Mouse (Mus musculus) ES-E14 (cell line): Measurements from ENCODE around the gene Unc93b1. TPM values are rescaled to one million over a fixed set of nuclear protein-coding genes. Genes with fewer than 3 reads are reported as not detected.

Experiments
- DNase-seq: peaks from one replicate; pipeline ENCODE4 v3.0.0-alpha.2; 2013; ENCODE audit warnings: low read depth, low spot score
- H3K27ac ChIP-seq: 2 replicates; pipeline ENCODE4 v1.5.1; 2012; ENCODE audit warnings: low read depth, mild to moderate bottlenecking, low read length, moderate library complexity, mixed read lengths; ENCODE audit not compliant: poor library complexity, insufficient read depth, severe bottlenecking
- H3K36me3 ChIP-seq: 2 replicates; pipeline ENCODE4 v1.6.1; 2012; ENCODE audit warnings: mild to moderate bottlenecking, low read length, moderate library complexity, mixed read lengths; ENCODE audit not compliant: control insufficient read depth, poor library complexity, insufficient read depth, severe bottlenecking
- H3K4me1 ChIP-seq, 2 experiments: fragments of 150-350 bp in 1 of 2; sonication (generic) in 1 of 2; 2 replicates each; pipeline ENCODE4 v1.6.1; 2012; ENCODE audit warnings: low read length in 2 of 2, mild to moderate bottlenecking in 1 of 2, mixed read lengths in 1 of 2; ENCODE audit not compliant: control insufficient read depth in 2 of 2, insufficient read depth in 2 of 2, poor library complexity in 1 of 2
- H3K4me3 ChIP-seq, 2 experiments: fragments of 150-350 bp in 1 of 2; sonication (generic) in 1 of 2; 2 replicates each; pipeline ENCODE4 v1.5.1; 2012; ENCODE audit warnings: low read length in 2 of 2, low read depth in 1 of 2, mild to moderate bottlenecking in 1 of 2, mixed read lengths in 1 of 2; ENCODE audit not compliant: insufficient read depth in 1 of 2, poor library complexity in 1 of 2, severe bottlenecking in 1 of 2
- H3K9ac ChIP-seq: 2 replicates; pipeline ENCODE4 v1.6.1; 2012; ENCODE audit warnings: low read depth, mild to moderate bottlenecking, low read length, mixed read lengths; ENCODE audit not compliant: poor library complexity, insufficient read depth, severe bottlenecking
- H3K9me3 ChIP-seq: fragments of 150-350 bp; sonication (generic); 2 replicates; pipeline ENCODE4 v1.6.1; 2012; ENCODE audit warnings: low read depth, mild to moderate bottlenecking, low read length; ENCODE audit not compliant: control insufficient read depth, insufficient read depth
- CHD2 ChIP-seq: IDR thresholded peaks from 2 replicates; pipeline ENCODE4 v1.6.1; 2014; ENCODE audit warnings: mild to moderate bottlenecking, low read depth, low read length, inconsistent platforms
- HCFC1 ChIP-seq: IDR thresholded peaks from 2 replicates; pipeline ENCODE4 v1.6.1; 2012; ENCODE audit warnings: low read length, inconsistent platforms, borderline replicate concordance; ENCODE audit not compliant: insufficient read depth
- MAFK ChIP-seq: IDR thresholded peaks from 2 replicates; pipeline ENCODE4 v1.6.1; 2014; ENCODE audit warnings: mild to moderate bottlenecking, low read depth, low read length, inconsistent platforms; ENCODE audit not compliant: insufficient read depth
- ZC3H11A ChIP-seq: IDR thresholded peaks from 2 replicates; pipeline ENCODE4 v1.6.1; 2012; ENCODE audit warnings: low read depth, mild to moderate bottlenecking, inconsistent platforms, low read length, borderline replicate concordance
- ZNF384 ChIP-seq: IDR thresholded peaks from 2 replicates; pipeline ENCODE4 v1.6.1; 2012; ENCODE audit warnings: low read depth, low read length, inconsistent platforms
- in situ Hi-C, 2 experiments: fragments of 600-800 bp; cut with MboI; formaldehyde crosslinking; loops; one replicate each; pipeline ENCODE4 v1.15.1; 2025; ENCODE audit warnings: low sequenced_read_pairs in 2 of 2, inconsistent platforms in 1 of 2; ENCODE audit not compliant: unreplicated experiment in 2 of 2
- total RNA-seq: library from RNA; depleted of rRNA; stranded (reverse); fragments of 300-350 nt; gene quantifications from 2 replicates; pipeline ENCODE4 v1.2.3, GENCODE M21; 2012

Gene Unc93b1
- total RNA-seq, 1 experiment, result 3.9 TPM

DNA sequence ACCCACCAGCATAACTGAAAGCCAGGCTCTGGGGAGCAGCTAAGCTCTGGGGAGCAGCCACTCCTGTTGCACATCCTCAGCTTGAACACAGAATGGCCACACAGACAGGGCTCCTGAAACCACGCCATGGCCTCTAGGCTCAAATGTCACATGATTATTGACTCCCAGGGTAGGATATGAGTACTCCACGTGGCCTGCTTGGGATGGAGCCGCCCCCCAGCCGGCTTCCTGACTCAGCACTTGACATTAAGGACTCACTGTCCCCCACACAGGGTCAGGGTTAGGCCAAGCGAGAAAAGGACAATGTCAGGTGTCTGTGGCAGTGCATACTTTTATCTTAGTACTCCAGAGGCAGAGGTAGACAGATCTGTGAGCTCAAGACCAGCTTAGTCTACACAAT is 24.8 kb upstream of the Unc93b1 start:
- H3K4me1 ChIP-seq, result peaks cover 0 to 21% of the 10 kb centered on the region in 2 experiments; a peak in 2 of 4 replicates
- H3K27ac ChIP-seq, result no peak overlapping the region
- no peak for DNase-seq
- no peak overlapping the region for H3K9ac ChIP-seq
- TF ChIP-seq CHD2 (no peak), MAFK (no peak), ZC3H11A (no peak), ZNF384 (no peak), HCFC1 (no peak)
- H3K36me3 ChIP-seq, result peaks cover 18% of the 10 kb centered on the region
- no peaks in the 10 kb centered on the region for H3K9me3 ChIP-seq
- H3K4me3 ChIP-seq, result no peak overlapping the region
- in situ Hi-C loops, result no loop called here

- peak; percentile 95 for DNase-seq
- Histone ChIP-seq H3K36me3 (peaks cover 18% of the 10 kb centered on the region), H3K9me3 (no peaks in the 10 kb centered on the region), H3K4me1 (peaks cover 0 to 8% of the 10 kb centered on the region in 2 experiments; a peak in 1 of 4 replicates), H3K4me3 (peak within 1 kb of the TSS; percentile 84 to 96), H3K9ac (peak within 1 kb of the TSS; percentile 93), H3K27ac (peak within 1 kb of the TSS; percentile 90)
- in situ Hi-C loops, result no loop called here
- peak; percentile 81 for TF ChIP-seq CHD2
- TF ChIP-seq MAFK, result no peak
- peak; percentile 65; the same call in 1 of the 2 replicates for TF ChIP-seq HCFC1
- TF ChIP-seq ZC3H11A, result 0 out of 2 replicates have a peak, but pooled peaks have one; percentile 2
Observed at GRCm38 (mm10) chr19:3912337-3913204, 22.4 kb upstream of the Unc93b1 start, which contains the start of gene Ndufs8. Gene Ndufs8 (minus strand): TSS chr19:3912774.

DNA sequence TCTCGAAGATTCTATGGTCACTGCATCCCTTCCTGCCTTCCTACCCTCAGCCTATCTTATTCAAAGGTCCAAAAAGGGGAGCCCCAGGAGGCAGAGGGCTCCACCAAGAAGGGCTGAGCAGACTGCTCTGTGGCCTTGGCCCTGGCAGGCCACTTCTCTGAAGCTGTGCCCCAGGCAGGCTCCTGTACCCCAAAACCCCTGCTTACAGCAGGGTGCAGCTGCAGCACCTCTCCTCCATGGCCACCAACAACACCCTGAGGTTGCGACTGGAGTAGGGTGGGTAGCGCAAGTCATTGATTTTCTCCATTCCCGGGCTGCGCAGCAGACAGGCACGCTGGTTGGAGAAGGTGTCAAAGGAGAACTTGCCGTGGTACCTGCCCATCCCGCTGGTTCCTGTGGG is 21.3 kb upstream of the Unc93b1 start:
- peak overlapping the region; percentile 76 to 78 for H3K4me3 ChIP-seq
- H3K36me3 ChIP-seq, result peaks cover 13% of the 10 kb centered on the region
- H3K9me3 ChIP-seq, result no peaks in the 10 kb centered on the region
- H3K9ac ChIP-seq, result peak overlapping the region; percentile 82
- no peak for TF ChIP-seq ZC3H11A
- no peak for TF ChIP-seq ZNF384
- no peak for TF ChIP-seq MAFK
- peaks cover 0 to 4% of the 10 kb centered on the region in 2 experiments; a peak in 1 of 4 replicates for H3K4me1 ChIP-seq
- in situ Hi-C loops, result no loop called here
- 0 out of 2 replicates have a peak overlapping the region, but pooled peaks have one; percentile 2 for H3K27ac ChIP-seq
- DNase-seq, result no peak

DNA sequence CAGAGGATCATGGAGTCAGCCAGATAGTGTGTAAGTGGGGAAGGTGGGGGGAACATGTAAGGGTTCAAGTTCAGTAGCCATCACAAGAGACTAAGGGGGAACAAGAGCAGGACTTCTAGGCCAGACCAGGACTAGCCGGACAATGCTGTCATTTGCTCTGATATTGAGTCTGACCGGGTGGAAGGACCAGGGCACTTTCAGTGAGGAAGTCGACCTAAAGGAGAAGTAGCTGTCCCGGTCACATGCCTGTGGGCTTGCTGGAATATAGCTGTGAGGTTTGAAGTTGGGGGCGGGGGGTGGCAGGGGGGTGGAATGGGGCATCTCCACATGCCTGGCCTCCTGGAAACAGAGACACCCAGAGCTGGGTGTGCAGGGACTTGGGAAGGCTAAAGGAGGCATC is 20.5 kb upstream of the Unc93b1 start:
- peaks cover 9% of the 10 kb centered on the region; the same call in 1 of the 2 replicates for H3K36me3 ChIP-seq
- no peaks in the 10 kb centered on the region for H3K9me3 ChIP-seq
- DNase-seq, result no peak
- peaks cover 0 to 5% of the 10 kb centered on the region in 2 experiments; a peak in 1 of 4 replicates for H3K4me1 ChIP-seq
- TF ChIP-seq MAFK (no peak), CHD2 (no peak), ZC3H11A (no peak), HCFC1 (no peak), ZNF384 (no peak)
- H3K9ac ChIP-seq, result no peak overlapping the region
- H3K4me3 ChIP-seq, result no peak overlapping the region
- H3K27ac ChIP-seq, result no peak overlapping the region
- in situ Hi-C loops, result no loop called here
